Mouse (Mus musculus) cerebellum, adult 2 months (tissue): Measurements from ENCODE around the gene Ermn.

Source experiments
- CTCF ChIP-seq: fragments of 200-500 bp; IDR thresholded peaks from 2 replicates; pipeline ENCODE4 v1.5.1; 2011; ENCODE audit warnings: low read depth, mild to moderate bottlenecking, control low read depth, low read length, moderate library complexity, borderline replicate concordance; ENCODE audit not compliant: insufficient read depth
- POLR2A ChIP-seq: fragments of 200-500 bp; IDR thresholded peaks from 2 replicates; pipeline ENCODE4 v1.6.1; 2011; ENCODE audit warnings: low read length, control low read depth, borderline replicate concordance; ENCODE audit not compliant: insufficient read depth

- TF ChIP-seq CTCF: peak; percentile 46; the same call in 1 of the 2 replicates
- no peak for TF ChIP-seq POLR2A
These were observed 23.3 kb downstream of the Ermn start for GRCm38 (mm10) chr2:58029404-58029803.
